Mouse (Mus musculus): ENCODE results near the gene H3f3b.
"Not testable (repeated sequence)": the region's sequence is repeated elsewhere in the genome, so short reads cannot be mapped to it uniquely, and the experiment has no call there.

The H3f3b gene

GRCm38 (mm10) chr11:116034584-116034983 lies 6.8 kb upstream of the H3f3b start:
- Histone ChIP-seq H3K36me3 (ENCODE audit: control insufficient read depth, insufficient read depth, low read length, poor library complexity, severe bottlenecking) (no peaks in the 10 kb centered on the region; the same call in 1 of the 2 replicates), H3K27me3 (ENCODE audit: control insufficient read depth, insufficient read depth, low read length, poor library complexity, severe bottlenecking) (no peaks in the 10 kb centered on the region)
- no peak for DNase-seq (ENCODE audit: low read depth, low spot score)

- Histone ChIP-seq H3K36me3 (ENCODE audit: control insufficient read depth, insufficient read depth, low read length, poor library complexity, severe bottlenecking) (no peaks in the 10 kb centered on the region), H3K27me3 (ENCODE audit: control insufficient read depth, insufficient read depth, low read length, poor library complexity, severe bottlenecking) (no peaks in the 10 kb centered on the region)
- DNase-seq (ENCODE audit: low read depth, low spot score) = peak; percentile 77
These were observed 3.4 kb upstream of the H3f3b start for GRCm38 (mm10) chr11:116030898-116031845.

GRCm38 (mm10) chr11:116030088-116030897 lies 2.5 kb upstream of the H3f3b start, which contains the start of gene Unk:
Gene Unk (plus strand): TSS chr11:116030322.
- peak; percentile 98 for DNase-seq (ENCODE audit: low read depth, low spot score)
- H3K36me3 ChIP-seq (ENCODE audit: control insufficient read depth, insufficient read depth, low read length, poor library complexity, severe bottlenecking) = no peaks in the 10 kb centered on the region
- H3K27me3 ChIP-seq (ENCODE audit: control insufficient read depth, insufficient read depth, low read length, poor library complexity, severe bottlenecking) = no peaks in the 10 kb centered on the region

GRCm38 (mm10) chr11:116029086-116029865 lies 1.5 kb upstream of the H3f3b start:
- Histone ChIP-seq H3K27me3 (ENCODE audit: control insufficient read depth, insufficient read depth, low read length, poor library complexity, severe bottlenecking) (no peaks in the 10 kb centered on the region), H3K36me3 (ENCODE audit: control insufficient read depth, insufficient read depth, low read length, poor library complexity, severe bottlenecking) (no peaks in the 10 kb centered on the region)
- no peak for DNase-seq (ENCODE audit: low read depth, low spot score)

DNA sequence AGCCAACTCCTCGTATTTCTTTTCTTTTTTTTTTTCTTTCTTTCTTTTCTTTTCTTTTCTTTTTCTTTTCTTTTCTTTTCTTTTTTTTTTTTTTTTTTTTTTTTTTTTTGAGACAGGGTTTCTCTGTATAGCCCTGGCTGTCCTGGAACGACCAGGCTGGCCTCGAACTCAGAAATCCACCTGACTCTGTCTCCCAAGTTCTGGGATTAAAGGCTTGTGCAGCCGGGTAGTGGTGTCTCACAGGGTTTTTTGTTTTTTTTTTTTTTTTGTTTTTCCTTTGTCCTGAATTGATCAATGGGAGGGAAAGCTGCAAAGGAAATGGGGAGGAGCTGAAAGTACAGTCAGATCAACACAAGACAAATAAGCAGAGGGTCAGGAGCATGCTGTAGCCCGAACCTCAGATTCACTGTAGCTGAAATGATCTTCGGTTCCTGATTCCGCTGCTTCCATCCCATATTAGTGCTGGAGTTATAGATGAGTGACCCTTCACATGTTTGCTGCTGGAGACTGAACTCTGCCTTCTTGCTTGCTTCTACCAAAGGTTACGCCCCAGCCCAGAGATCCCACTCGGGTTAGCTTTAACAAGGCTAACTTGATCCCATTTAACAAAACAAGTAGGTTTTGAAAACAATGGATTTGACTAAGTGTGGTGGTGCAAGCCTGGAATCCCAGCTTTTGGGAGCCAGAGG lies 559 bp upstream of the H3f3b start:
- H3K27me3 ChIP-seq (ENCODE audit: control insufficient read depth, insufficient read depth, low read length, poor library complexity, severe bottlenecking) = no peaks in the 10 kb centered on the region
- DNase-seq (ENCODE audit: low read depth, low spot score) = no peak
- H3K36me3 ChIP-seq (ENCODE audit: control insufficient read depth, insufficient read depth, low read length, poor library complexity, severe bottlenecking) = peaks cover 6% of the 10 kb centered on the region

DNA sequence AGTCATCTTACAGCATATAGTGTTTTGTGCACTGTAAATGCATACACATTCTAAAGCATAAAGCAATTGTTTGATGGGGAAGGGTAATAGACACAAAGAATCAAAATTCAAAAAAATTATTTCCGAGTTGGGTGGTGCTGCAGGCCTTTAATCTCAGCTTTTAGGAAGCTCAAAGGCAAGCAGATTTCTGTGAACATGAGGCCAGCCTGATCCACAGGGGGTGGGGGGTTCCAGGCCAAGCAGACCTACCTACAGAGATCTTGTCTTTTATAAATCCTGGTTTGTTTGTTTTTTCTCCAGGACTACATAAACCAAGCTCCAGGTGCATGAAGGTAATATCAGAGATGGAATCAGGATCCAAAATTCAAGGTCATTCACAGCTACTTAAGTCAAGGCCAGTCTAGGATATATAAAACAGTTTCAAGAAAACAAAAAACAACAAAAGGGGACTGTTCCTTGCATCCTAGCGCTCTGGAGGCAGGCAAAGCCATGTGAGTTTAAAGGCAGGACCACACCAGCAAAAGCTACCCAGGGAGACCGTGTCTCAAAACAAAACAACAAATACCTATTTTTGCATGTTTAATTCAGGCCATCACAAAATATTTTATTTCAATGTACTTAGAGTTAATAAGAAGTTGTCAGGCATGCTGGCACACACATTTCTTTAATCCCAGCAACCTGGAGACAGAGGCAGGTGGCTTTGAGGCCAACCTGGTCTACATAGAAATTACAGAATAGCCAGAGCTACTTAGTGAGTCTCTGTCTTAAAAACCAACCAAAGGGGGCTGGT lies 2.5 kb downstream of the H3f3b start:
- Histone ChIP-seq H3K27me3 (ENCODE audit: control insufficient read depth, insufficient read depth, low read length, poor library complexity, severe bottlenecking) (no peaks in the 10 kb centered on the region), H3K36me3 (ENCODE audit: control insufficient read depth, insufficient read depth, low read length, poor library complexity, severe bottlenecking) (peaks cover 16% of the 10 kb centered on the region)
- no peak for DNase-seq (ENCODE audit: low read depth, low spot score)

- H3K27me3 ChIP-seq (ENCODE audit: control insufficient read depth, insufficient read depth, low read length, poor library complexity, severe bottlenecking) = no peaks in the 10 kb centered on the region
- peak; percentile 99 for DNase-seq (ENCODE audit: low read depth, low spot score)
- peaks cover 16% of the 10 kb centered on the region for H3K36me3 ChIP-seq (ENCODE audit: control insufficient read depth, insufficient read depth, low read length, poor library complexity, severe bottlenecking)
These were observed 3.4 kb downstream of the H3f3b start for GRCm38 (mm10) chr11:116024356-116024808.

DNA sequence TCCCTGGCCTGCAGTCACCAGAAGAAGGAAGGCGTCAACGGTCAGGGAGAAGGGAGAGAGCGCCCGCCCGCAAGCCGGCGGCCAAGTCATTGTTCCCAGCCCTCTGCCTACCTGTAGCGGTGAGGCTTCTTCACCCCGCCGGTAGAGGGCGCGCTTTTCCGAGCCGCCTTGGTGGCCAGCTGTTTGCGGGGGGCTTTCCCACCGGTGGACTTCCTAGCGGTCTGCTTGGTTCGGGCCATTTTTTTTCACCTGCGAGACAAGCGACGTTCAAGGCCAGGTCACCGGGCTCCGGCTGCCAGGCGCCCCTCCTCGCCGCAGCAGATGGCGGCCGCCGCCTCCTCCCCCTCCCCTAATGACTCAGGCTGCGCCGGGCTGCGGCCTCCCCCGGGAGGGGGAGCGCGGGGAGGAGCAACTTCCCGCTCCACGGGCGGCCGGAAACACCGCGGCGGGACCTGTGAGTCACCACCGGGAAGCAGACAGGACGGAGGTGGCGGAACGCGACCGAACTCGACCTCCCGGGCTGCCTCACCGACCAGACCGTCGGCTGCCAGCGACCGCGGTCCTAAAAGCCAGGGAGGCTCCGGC lies 3.9 kb downstream of the H3f3b start:
- Histone ChIP-seq H3K27me3 (ENCODE audit: control insufficient read depth, insufficient read depth, low read length, poor library complexity, severe bottlenecking) (no peaks in the 10 kb centered on the region), H3K36me3 (ENCODE audit: control insufficient read depth, insufficient read depth, low read length, poor library complexity, severe bottlenecking) (peaks cover 16% of the 10 kb centered on the region)
- peak; percentile 87 for DNase-seq (ENCODE audit: low read depth, low spot score)

- not testable (repeated sequence) for DNase-seq (ENCODE audit: low read depth, low spot score); H3K27me3 ChIP-seq (ENCODE audit: control insufficient read depth, insufficient read depth, low read length, poor library complexity, severe bottlenecking)
- H3K36me3 ChIP-seq (ENCODE audit: control insufficient read depth, insufficient read depth, low read length, poor library complexity, severe bottlenecking) = peaks cover 16% of the 10 kb centered on the region
These were observed 4.5 kb downstream of the H3f3b start for GRCm38 (mm10) chr11:116023074-116023770.

DNA sequence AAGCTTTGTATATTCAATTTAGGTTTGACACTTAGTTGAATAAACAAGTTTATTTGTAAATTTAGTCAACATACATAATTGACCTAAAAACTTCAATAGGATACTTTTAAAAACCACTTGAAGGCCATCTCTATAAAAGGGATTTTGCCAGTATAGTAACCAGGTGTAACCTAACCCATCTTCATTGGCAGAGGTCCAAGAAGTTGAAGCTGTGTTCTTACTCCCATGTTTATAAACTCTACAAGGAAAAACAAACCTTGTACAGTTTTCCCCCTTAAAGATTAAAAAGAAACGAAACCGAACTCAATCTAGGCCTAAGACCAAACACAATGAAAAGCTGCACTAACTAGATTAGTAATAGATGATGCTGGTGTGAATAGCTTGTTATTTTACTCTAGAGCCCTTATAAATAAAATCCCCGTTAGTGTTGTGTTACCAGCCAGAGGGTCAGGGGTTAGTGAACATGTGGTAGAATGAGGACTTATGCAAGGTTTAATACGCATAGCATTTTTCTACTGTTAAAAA lies 5.4 kb downstream of the H3f3b start:
- no peaks in the 10 kb centered on the region for H3K27me3 ChIP-seq (ENCODE audit: control insufficient read depth, insufficient read depth, low read length, poor library complexity, severe bottlenecking)
- H3K36me3 ChIP-seq (ENCODE audit: control insufficient read depth, insufficient read depth, low read length, poor library complexity, severe bottlenecking) = peaks cover 16% of the 10 kb centered on the region
- DNase-seq (ENCODE audit: low read depth, low spot score) = no peak

- Histone ChIP-seq H3K27me3 (ENCODE audit: control insufficient read depth, insufficient read depth, low read length, poor library complexity, severe bottlenecking) (no peaks in the 10 kb centered on the region), H3K36me3 (ENCODE audit: control insufficient read depth, insufficient read depth, low read length, poor library complexity, severe bottlenecking) (peaks cover 16% of the 10 kb centered on the region)
- DNase-seq (ENCODE audit: low read depth, low spot score) = peak; percentile 52
These were observed 6.2 kb downstream of the H3f3b start for GRCm38 (mm10) chr11:116021328-116022220.

DNA sequence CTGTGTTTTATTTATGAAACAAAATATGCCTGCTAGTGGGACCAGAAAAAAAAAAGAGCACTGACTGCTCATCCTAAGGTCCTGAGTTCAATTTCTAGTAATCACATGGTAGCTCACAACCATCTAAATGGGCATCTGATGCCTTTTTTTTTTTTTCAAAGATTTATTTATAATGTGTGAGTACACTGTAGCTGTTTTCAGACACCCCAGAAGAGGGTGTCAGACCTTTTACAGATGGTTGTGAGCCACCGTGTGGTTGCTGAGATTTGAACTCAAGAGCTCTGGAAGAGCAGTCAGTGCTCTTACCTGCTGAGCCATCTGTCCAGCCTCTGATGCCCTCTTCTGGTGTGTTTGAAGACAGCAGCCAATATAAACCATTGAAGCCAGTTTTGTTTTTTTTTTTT lies 7.2 kb downstream of the H3f3b start:
- peak; percentile 69 for DNase-seq (ENCODE audit: low read depth, low spot score)
- Histone ChIP-seq H3K27me3 (ENCODE audit: control insufficient read depth, insufficient read depth, low read length, poor library complexity, severe bottlenecking) (no peaks in the 10 kb centered on the region), H3K36me3 (ENCODE audit: control insufficient read depth, insufficient read depth, low read length, poor library complexity, severe bottlenecking) (peaks cover 16% of the 10 kb centered on the region)

Measured in splenic B cell, adult 2 months (primary cell).